Mouse (Mus musculus) erythroblast, embryonic 14.5 days (primary cell): ENCODE measurements around the gene Prss42. TPM values are rescaled to one million over a fixed set of nuclear protein-coding genes. Genes with fewer than 3 reads are reported as not detected.

Experiments
- H3K27me3 ChIP-seq: 2 replicates; pipeline ENCODE4 v1.6.1; 2012; ENCODE audit warnings: inconsistent platforms; ENCODE audit not compliant: control insufficient read depth
- H3K36me3 ChIP-seq: 2 replicates; pipeline ENCODE4 v1.6.1; 2012; ENCODE audit warnings: mild to moderate bottlenecking, inconsistent platforms; ENCODE audit not compliant: control insufficient read depth
- H3K4me1 ChIP-seq: 2 replicates; pipeline ENCODE4 v1.6.1; 2012; ENCODE audit warnings: inconsistent platforms; ENCODE audit not compliant: control insufficient read depth
- H3K4me3 ChIP-seq: replicated peaks from 2 replicates; pipeline ENCODE3; 2012; ENCODE audit warnings: moderate library complexity, mild to moderate bottlenecking, inconsistent platforms
- H3K9me3 ChIP-seq: 2 replicates; pipeline ENCODE4 v1.6.1; 2012; ENCODE audit warnings: low read length, inconsistent platforms, mixed read lengths; ENCODE audit not compliant: control insufficient read depth
- GATA1 ChIP-seq: IDR thresholded peaks from 2 replicates; pipeline ENCODE4 v1.6.1; 2012; ENCODE audit warnings: low read length, inconsistent platforms, mixed read lengths
- TAL1 ChIP-seq: IDR thresholded peaks from 3 replicates; pipeline ENCODE4 v1.6.1; 2012; ENCODE audit warnings: low read length, inconsistent platforms, mixed read lengths
- polyA plus RNA-seq: library from polyadenylated mRNA; stranded (reverse); fragments of >175 nt; gene quantifications from 2 replicates; pipeline ENCODE4 v1.2.3, GENCODE M21; 2012

Gene Prss42
- not detected in 2 replicates for polyA plus RNA-seq

GRCm38 (mm10) chr9:110797866-110798265 lies at the start of gene Prss42:
Gene Prss42 (plus strand): TSS chr9:110798166.
- Histone ChIP-seq H3K9me3 (no peaks in the 10 kb centered on the region), H3K4me3 (no peak within 1 kb of the TSS), H3K27me3 (no peaks in the 10 kb centered on the region), H3K4me1 (peaks cover 2% of the 10 kb centered on the region; the same call in 1 of the 2 replicates), H3K36me3 (no peaks in the 10 kb centered on the region)
- TF ChIP-seq TAL1 (no peak), GATA1 (no peak)

- peaks cover 28% of the 10 kb centered on the region for H3K4me1 ChIP-seq
- H3K9me3 ChIP-seq = peaks cover 2% of the 10 kb centered on the region; the same call in 1 of the 2 replicates
- peaks cover 35% of the 10 kb centered on the region for H3K27me3 ChIP-seq
- no peak overlapping the region for H3K4me3 ChIP-seq
- no peaks in the 10 kb centered on the region for H3K36me3 ChIP-seq
- TF ChIP-seq GATA1 = no peak
- no peak for TF ChIP-seq TAL1
These were observed 49.5 kb upstream of the Prss42 start for GRCm38 (mm10) chr9:110748451-110748850.

- no peak overlapping the region for H3K4me3 ChIP-seq
- TF ChIP-seq TAL1 (no peak), GATA1 (no peak)
- H3K36me3 ChIP-seq = no peaks in the 10 kb centered on the region
- H3K27me3 ChIP-seq = peaks cover 14% of the 10 kb centered on the region
- H3K9me3 ChIP-seq = no peaks in the 10 kb centered on the region
- peaks cover 30% of the 10 kb centered on the region for H3K4me1 ChIP-seq
These were observed 47.4 kb upstream of the Prss42 start for GRCm38 (mm10) chr9:110750404-110751187.

GRCm38 (mm10) chr9:110751412-110751811 lies 46.6 kb upstream of the Prss42 start:
- H3K4me1 ChIP-seq = peaks cover 30% of the 10 kb centered on the region
- H3K27me3 ChIP-seq = peaks cover 8% of the 10 kb centered on the region
- H3K9me3 ChIP-seq = no peaks in the 10 kb centered on the region
- TF ChIP-seq GATA1 (no peak), TAL1 (no peak)
- H3K4me3 ChIP-seq = no peak overlapping the region
- H3K36me3 ChIP-seq = no peaks in the 10 kb centered on the region

- Histone ChIP-seq H3K27me3 (peaks cover 4% of the 10 kb centered on the region; the same call in 1 of the 2 replicates), H3K9me3 (no peaks in the 10 kb centered on the region), H3K4me3 (no peak overlapping the region), H3K36me3 (no peaks in the 10 kb centered on the region), H3K4me1 (peaks cover 30% of the 10 kb centered on the region)
- TF ChIP-seq GATA1 = no peak
- no peak for TF ChIP-seq TAL1
These were observed 45.0 kb upstream of the Prss42 start for GRCm38 (mm10) chr9:110752917-110753435.

GRCm38 (mm10) chr9:110753773-110754172 lies 44.2 kb upstream of the Prss42 start:
- Histone ChIP-seq H3K4me3 (no peak overlapping the region), H3K36me3 (no peaks in the 10 kb centered on the region), H3K9me3 (no peaks in the 10 kb centered on the region), H3K27me3 (0 out of 2 replicates have a peak, but pooled peaks cover 2% of the 10 kb centered on the region), H3K4me1 (peaks cover 30% of the 10 kb centered on the region)
- TF ChIP-seq GATA1 (no peak), TAL1 (no peak)

GRCm38 (mm10) chr9:110757816-110758215 lies 40.1 kb upstream of the Prss42 start:
- no peak for TF ChIP-seq TAL1
- TF ChIP-seq GATA1 = no peak
- H3K9me3 ChIP-seq = no peaks in the 10 kb centered on the region
- no peak overlapping the region for H3K4me3 ChIP-seq
- H3K4me1 ChIP-seq = peaks cover 8% of the 10 kb centered on the region
- H3K27me3 ChIP-seq = 0 out of 2 replicates have a peak, but pooled peaks cover 2% of the 10 kb centered on the region
- no peaks in the 10 kb centered on the region for H3K36me3 ChIP-seq

- Histone ChIP-seq H3K4me1 (peaks cover 2% of the 10 kb centered on the region), H3K36me3 (no peaks in the 10 kb centered on the region), H3K27me3 (0 out of 2 replicates have a peak, but pooled peaks cover 2% of the 10 kb centered on the region), H3K4me3 (no peak overlapping the region), H3K9me3 (no peaks in the 10 kb centered on the region)
- TF ChIP-seq GATA1 = no peak
- TF ChIP-seq TAL1 = no peak
These were observed 39.4 kb upstream of the Prss42 start for GRCm38 (mm10) chr9:110758605-110759004.

- Histone ChIP-seq H3K36me3 (no peaks in the 10 kb centered on the region), H3K27me3 (0 out of 2 replicates have a peak, but pooled peaks cover 3% of the 10 kb centered on the region), H3K9me3 (no peaks in the 10 kb centered on the region), H3K4me1 (no peaks in the 10 kb centered on the region; the same call in 1 of the 2 replicates), H3K4me3 (no peak overlapping the region)
- no peak for TF ChIP-seq TAL1
- no peak for TF ChIP-seq GATA1
These were observed 38.7 kb upstream of the Prss42 start for GRCm38 (mm10) chr9:110759265-110759664.
